Mouse (Mus musculus) lung, adult 18-20 months (tissue): ENCODE results near the gene Ppie.
"Not testable (repeated sequence)": the region's sequence is repeated elsewhere in the genome, so short reads cannot be mapped to it uniquely, and the experiment has no call there.

Experiments used
- DNase-seq, 2 experiments: peaks; one replicate each; pipeline ENCODE4 v3.0.0; 2022; ENCODE audit warnings: mixed read lengths in 2 of 2

The Ppie gene

GRCm38 (mm10) chr4:123139513-123140154 lies at the start of gene Ppie:
Gene Ppie, minus strand, starts transcription at chr4:123139951.
- peak; percentile 73 to 74 for DNase-seq

GRCm38 (mm10) chr4:123184816-123185215 lies 45.1 kb upstream of the Ppie start:
- no peak for DNase-seq

- DNase-seq: peak; percentile 78 to 85
Observed at GRCm38 (mm10) chr4:123183239-123184056, 43.7 kb upstream of the Ppie start.

GRCm38 (mm10) chr4:123182328-123183238 lies 42.8 kb upstream of the Ppie start, which contains the start of gene Hpcal4:
Gene Hpcal4, plus strand, starts transcription at chr4:123183227.
- DNase-seq: peak; percentile 18 to 20

- DNase-seq: no peak
Observed at GRCm38 (mm10) chr4:123171811-123172210, 32.1 kb upstream of the Ppie start.

GRCm38 (mm10) chr4:123164157-123164556 lies 24.4 kb upstream of the Ppie start:
- DNase-seq: no peak

- no peak for DNase-seq
Observed at GRCm38 (mm10) chr4:123162305-123162917, 22.7 kb upstream of the Ppie start.

GRCm38 (mm10) chr4:123161251-123161650 lies 21.5 kb upstream of the Ppie start:
- DNase-seq: not testable (repeated sequence)

GRCm38 (mm10) chr4:123160571-123160970 lies 20.8 kb upstream of the Ppie start:
- no peak for DNase-seq

- DNase-seq: no peak
Observed at GRCm38 (mm10) chr4:123155840-123156239, 16.1 kb upstream of the Ppie start.

GRCm38 (mm10) chr4:123155427-123155826 lies 15.7 kb upstream of the Ppie start:
- no peak for DNase-seq

- no peak for DNase-seq
Observed at GRCm38 (mm10) chr4:123155004-123155403, 15.3 kb upstream of the Ppie start.

GRCm38 (mm10) chr4:123152976-123153375 lies 13.2 kb upstream of the Ppie start:
- DNase-seq: no peak

GRCm38 (mm10) chr4:123152003-123152402 lies 12.3 kb upstream of the Ppie start:
- no peak for DNase-seq

GRCm38 (mm10) chr4:123147446-123148150 lies 7.8 kb upstream of the Ppie start:
- no peak for DNase-seq

- DNase-seq: no peak
Observed at GRCm38 (mm10) chr4:123137551-123137950, 2.2 kb downstream of the Ppie start.

- no peak for DNase-seq
Observed at GRCm38 (mm10) chr4:123127051-123127450, 12.7 kb downstream of the Ppie start.

GRCm38 (mm10) chr4:123126626-123127025 lies 13.1 kb downstream of the Ppie start:
- no peak for DNase-seq

GRCm38 (mm10) chr4:123121286-123121685 lies 18.5 kb downstream of the Ppie start:
- no peak for DNase-seq

- not testable (repeated sequence) for DNase-seq
Observed at GRCm38 (mm10) chr4:123116640-123117039, 23.1 kb downstream of the Ppie start.

GRCm38 (mm10) chr4:123116011-123116410 lies 23.7 kb downstream of the Ppie start, which contains the start of gene Oxct2b:
Gene Oxct2b, plus strand, starts transcription at chr4:123116266.
- no peak for DNase-seq

- not testable (repeated sequence) for DNase-seq
Observed at GRCm38 (mm10) chr4:123114651-123115050, 25.1 kb downstream of the Ppie start.
